Mouse (Mus musculus) intestine, postnatal 0 days (tissue): ENCODE measurements around the gene Gm17490. TPM values are rescaled to one million over a fixed set of nuclear protein-coding genes. Genes with fewer than 3 reads are reported as not detected.

Experiments used
- ATAC-seq: fragments of 200-750 bp; cut with Nextera tagmentation; 2 replicates; pipeline ENCODE4 v1.8.0; 2017; ENCODE audit warnings: mild to moderate bottlenecking, moderate TSS enrichment, moderate library complexity
- H3K27ac ChIP-seq: fragments of 300-500 bp; sonication (generic); 2 replicates; pipeline ENCODE4 v1.5.1; 2014; ENCODE audit warnings: mild to moderate bottlenecking, low read depth, low read length, moderate library complexity
- H3K27me3 ChIP-seq: fragments of 300-500 bp; sonication (generic); replicated peaks from 2 replicates; pipeline ENCODE4 v1.6.1; 2014; ENCODE audit warnings: low read length, mixed read lengths; ENCODE audit not compliant: control insufficient read depth, insufficient read depth
- H3K36me3 ChIP-seq: fragments of 300-500 bp; sonication (generic); 2 replicates; pipeline ENCODE4 v1.6.1; 2014; ENCODE audit warnings: mild to moderate bottlenecking, moderate library complexity; ENCODE audit not compliant: control insufficient read depth, insufficient read depth
- H3K4me1 ChIP-seq: fragments of 300-500 bp; sonication (generic); replicated peaks from 2 replicates; pipeline ENCODE4 v1.6.1; 2014; ENCODE audit warnings: antibody characterized with exemption, low read length, mixed read lengths; ENCODE audit not compliant: control insufficient read depth, insufficient read depth
- H3K4me2 ChIP-seq: fragments of 300-500 bp; sonication (generic); replicated peaks from 2 replicates; pipeline ENCODE4 v1.6.1; 2014; ENCODE audit warnings: low read depth, mild to moderate bottlenecking, moderate library complexity
- H3K4me3 ChIP-seq: fragments of 300-500 bp; sonication (generic); 2 replicates; pipeline ENCODE4 v1.5.1; 2014; ENCODE audit warnings: low read depth, low read length
- H3K9ac ChIP-seq: fragments of 300-500 bp; sonication (generic); 2 replicates; pipeline ENCODE4 v1.6.1; 2014; ENCODE audit warnings: mild to moderate bottlenecking, low read depth, low read length
- H3K9me3 ChIP-seq: fragments of 300-500 bp; sonication (generic); 2 replicates; pipeline ENCODE4 v1.6.1; 2016; ENCODE audit warnings: mixed run types; ENCODE audit not compliant: control insufficient read depth
- CTCF ChIP-seq: sonication (generic); IDR thresholded peaks from 2 replicates; pipeline ENCODE4 v1.5.1; 2016; ENCODE audit warnings: low read depth, mild to moderate bottlenecking, control low read depth, antibody characterized with exemption, moderate library complexity
- WGBS: fragments of 180-500 bp; shearing (Covaris S2); extraction: QIAGEN DNeasy Blood & Tissue Kit; methylation state at CpG from one replicate; pipeline ENCODE4 v1.1.7; 2014; 5-methylcytosine and 5-hydroxymethylcytosine counted together
- polyA plus RNA-seq: library from polyadenylated mRNA; unstranded; fragments of >200 nt; fragmentation: Nextera tagmentation; extraction: Ambion mirVana; gene quantifications from 2 replicates; pipeline ENCODE4 v1.2.1, GENCODE M21; 2015

Gene Gm17490
- not detected in 2 replicates for polyA plus RNA-seq

GRCm38 (mm10) chr2:11625890-11626289, at the start of gene Gm17490:
Gm17490 (minus strand) TSS chr2:11626264.
- no peaks in the 10 kb centered on the region for H3K9me3 ChIP-seq
- TF ChIP-seq CTCF = no peak
- no peak within 1 kb of the TSS for H3K27ac ChIP-seq
- no peak within 1 kb of the TSS for H3K9ac ChIP-seq
- H3K36me3 ChIP-seq = no peaks in the 10 kb centered on the region
- H3K4me1 ChIP-seq = no peaks in the 10 kb centered on the region
- no peaks in the 10 kb centered on the region for H3K27me3 ChIP-seq
- no peak for ATAC-seq
- WGBS = 93% methylated on average over 5 of the region's 5 CpGs
- H3K4me3 ChIP-seq = no peak within 1 kb of the TSS
- H3K4me2 ChIP-seq = no peak within 1 kb of the TSS

GRCm38 (mm10) chr2:11672144-11672543, 46.1 kb upstream of the Gm17490 start:
- WGBS = 24% methylated on average over 3 of the region's 3 CpGs
- H3K4me3 ChIP-seq = no peak overlapping the region
- TF ChIP-seq CTCF = peak; percentile 41
- no peaks in the 10 kb centered on the region for H3K4me1 ChIP-seq
- no peaks in the 10 kb centered on the region for H3K27me3 ChIP-seq
- H3K27ac ChIP-seq = no peak overlapping the region
- no peaks in the 10 kb centered on the region for H3K36me3 ChIP-seq
- H3K9me3 ChIP-seq = no peaks in the 10 kb centered on the region
- H3K4me2 ChIP-seq = no peak overlapping the region
- H3K9ac ChIP-seq = no peak overlapping the region
- no peak for ATAC-seq

DNA sequence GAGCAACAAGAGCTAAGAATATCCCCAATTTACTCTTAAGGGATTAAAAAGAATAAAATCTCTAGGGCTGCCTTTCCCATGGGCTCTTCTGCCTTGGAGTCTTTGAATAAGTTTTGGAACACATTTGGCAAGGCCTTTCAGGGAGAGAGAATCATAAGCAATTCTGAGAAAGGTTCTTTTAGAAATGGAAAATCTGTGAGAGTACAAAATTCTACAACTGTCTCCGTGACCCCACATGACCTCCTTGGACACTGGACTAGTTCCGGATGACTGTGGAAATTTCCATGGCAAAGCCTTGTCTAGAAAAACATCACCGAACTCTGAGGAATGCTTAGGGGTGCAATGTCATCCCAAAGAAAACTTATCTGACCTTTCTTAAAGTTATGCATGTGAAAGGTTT, 39.3 kb upstream of the Gm17490 start:
- no peak for TF ChIP-seq CTCF
- Histone ChIP-seq H3K4me1 (no peaks in the 10 kb centered on the region), H3K4me3 (no peak overlapping the region), H3K9me3 (no peaks in the 10 kb centered on the region), H3K27me3 (no peaks in the 10 kb centered on the region), H3K4me2 (no peak overlapping the region), H3K9ac (no peak overlapping the region), H3K36me3 (no peaks in the 10 kb centered on the region), H3K27ac (no peak overlapping the region)
- 88% methylated on average over 3 of the region's 3 CpGs for WGBS
- no peak for ATAC-seq

- WGBS = 89% methylated on average over 4 of the region's 4 CpGs
- Histone ChIP-seq H3K27ac (no peak overlapping the region), H3K9ac (no peak overlapping the region), H3K4me2 (no peak overlapping the region), H3K4me1 (no peaks in the 10 kb centered on the region), H3K27me3 (no peaks in the 10 kb centered on the region), H3K4me3 (no peak overlapping the region), H3K36me3 (no peaks in the 10 kb centered on the region), H3K9me3 (no peaks in the 10 kb centered on the region)
- ATAC-seq = no peak
- no peak for TF ChIP-seq CTCF
Observed at GRCm38 (mm10) chr2:11664806-11665205, 38.7 kb upstream of the Gm17490 start.

GRCm38 (mm10) chr2:11664367-11664766, 38.3 kb upstream of the Gm17490 start:
- 48% methylated on average over 6 of the region's 6 CpGs for WGBS
- peak; percentile 49; the same call in 1 of the 2 replicates for ATAC-seq
- no peak overlapping the region for H3K4me3 ChIP-seq

DNA sequence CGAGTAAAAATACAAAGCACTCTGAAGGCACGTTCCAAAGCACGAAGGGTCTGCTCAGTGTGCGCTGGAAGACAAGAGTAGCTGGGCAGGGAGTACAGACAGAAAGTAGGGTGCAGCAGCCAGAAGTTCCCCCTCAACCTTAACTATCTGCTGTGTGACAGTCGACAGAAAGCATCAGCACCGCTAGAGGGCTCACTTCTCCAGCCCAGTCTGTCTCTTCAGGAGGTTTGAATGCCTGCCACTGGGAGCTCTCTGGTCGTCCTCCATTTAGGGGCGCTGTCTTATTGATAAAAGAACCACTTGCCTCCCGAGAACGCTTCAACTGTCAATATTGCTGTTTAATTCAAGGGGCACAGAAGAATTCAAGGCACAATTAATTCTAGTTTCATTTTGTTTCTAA, 37.9 kb upstream of the Gm17490 start:
- H3K4me2 ChIP-seq = peak overlapping the region; percentile 50
- no peaks in the 10 kb centered on the region for H3K9me3 ChIP-seq
- ATAC-seq = peak; percentile 63
- H3K27me3 ChIP-seq = no peaks in the 10 kb centered on the region
- no peak overlapping the region for H3K9ac ChIP-seq
- H3K27ac ChIP-seq = no peak overlapping the region
- no peak overlapping the region for H3K4me3 ChIP-seq
- 4% methylated on average over 10 of the region's 10 CpGs for WGBS
- no peaks in the 10 kb centered on the region for H3K36me3 ChIP-seq
- TF ChIP-seq CTCF = peak; percentile 93
- no peaks in the 10 kb centered on the region for H3K4me1 ChIP-seq

More at GRCm38 (mm10) chr2:11664367-11664766, 38.3 kb upstream of the Gm17490 start:
- Histone ChIP-seq H3K9ac (no peak overlapping the region), H3K9me3 (no peaks in the 10 kb centered on the region), H3K36me3 (no peaks in the 10 kb centered on the region), H3K27me3 (no peaks in the 10 kb centered on the region), H3K27ac (no peak overlapping the region), H3K4me1 (no peaks in the 10 kb centered on the region), H3K4me2 (peak overlapping the region; percentile 50)
- TF ChIP-seq CTCF = no peak

DNA sequence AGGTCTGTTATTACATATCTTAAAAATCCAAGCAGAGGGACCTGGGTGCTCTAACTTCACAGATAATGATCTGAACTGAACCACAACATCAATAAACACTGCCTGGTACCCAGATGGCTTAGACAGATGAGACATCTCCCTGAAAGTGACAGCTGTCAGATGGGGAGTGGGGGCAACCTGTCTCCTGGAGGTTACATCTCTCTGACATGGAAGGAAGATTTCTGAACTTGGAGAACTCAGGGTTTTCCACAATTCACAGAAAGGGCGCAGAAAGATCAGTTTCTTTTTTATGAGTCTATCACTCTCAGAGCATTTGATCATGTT, 36.8 kb upstream of the Gm17490 start:
- Histone ChIP-seq H3K27ac (no peak overlapping the region), H3K4me2 (no peak overlapping the region), H3K4me3 (no peak overlapping the region), H3K9me3 (no peaks in the 10 kb centered on the region), H3K4me1 (no peaks in the 10 kb centered on the region), H3K27me3 (no peaks in the 10 kb centered on the region), H3K36me3 (no peaks in the 10 kb centered on the region), H3K9ac (no peak overlapping the region)
- WGBS = 97% methylated on average over 1 of the region's 1 CpGs
- no peak for TF ChIP-seq CTCF
- ATAC-seq = no peak
